Mouse (Mus musculus) brain, embryonic 14.5 days (tissue): ENCODE measurements around the gene Ccn1. TPM values are rescaled to one million over a fixed set of nuclear protein-coding genes. Genes with fewer than 3 reads are reported as not detected.

Experiments
- DNase-seq: peaks from one replicate; pipeline ENCODE4 v3.0.0-alpha.2; 2011; ENCODE audit warnings: low read depth
- CTCF ChIP-seq: fragments of 200-500 bp; IDR thresholded peaks from 2 replicates; pipeline ENCODE4 v1.5.1; 2012; ENCODE audit warnings: inconsistent platforms, mild to moderate bottlenecking, moderate library complexity, borderline replicate concordance; ENCODE audit not compliant: insufficient read depth, insufficient read length; ENCODE audit errors: extremely low read depth
- POLR2A ChIP-seq: fragments of 200-500 bp; IDR thresholded peaks from 2 replicates; pipeline ENCODE4 v1.6.1; 2012; ENCODE audit warnings: mild to moderate bottlenecking, inconsistent platforms, borderline replicate concordance; ENCODE audit not compliant: poor library complexity, insufficient read depth, insufficient read length, severe bottlenecking; ENCODE audit errors: extremely low read depth
- polyA plus RNA-seq: library from polyadenylated mRNA; depleted of rRNA; stranded (reverse); fragments of >200 nt; gene quantifications from 2 replicates; pipeline ENCODE4 v1.2.3, GENCODE M21; 2012; rRNA removed

The Ccn1 gene
- polyA plus RNA-seq, 1 experiment = 12.9 TPM

DNA sequence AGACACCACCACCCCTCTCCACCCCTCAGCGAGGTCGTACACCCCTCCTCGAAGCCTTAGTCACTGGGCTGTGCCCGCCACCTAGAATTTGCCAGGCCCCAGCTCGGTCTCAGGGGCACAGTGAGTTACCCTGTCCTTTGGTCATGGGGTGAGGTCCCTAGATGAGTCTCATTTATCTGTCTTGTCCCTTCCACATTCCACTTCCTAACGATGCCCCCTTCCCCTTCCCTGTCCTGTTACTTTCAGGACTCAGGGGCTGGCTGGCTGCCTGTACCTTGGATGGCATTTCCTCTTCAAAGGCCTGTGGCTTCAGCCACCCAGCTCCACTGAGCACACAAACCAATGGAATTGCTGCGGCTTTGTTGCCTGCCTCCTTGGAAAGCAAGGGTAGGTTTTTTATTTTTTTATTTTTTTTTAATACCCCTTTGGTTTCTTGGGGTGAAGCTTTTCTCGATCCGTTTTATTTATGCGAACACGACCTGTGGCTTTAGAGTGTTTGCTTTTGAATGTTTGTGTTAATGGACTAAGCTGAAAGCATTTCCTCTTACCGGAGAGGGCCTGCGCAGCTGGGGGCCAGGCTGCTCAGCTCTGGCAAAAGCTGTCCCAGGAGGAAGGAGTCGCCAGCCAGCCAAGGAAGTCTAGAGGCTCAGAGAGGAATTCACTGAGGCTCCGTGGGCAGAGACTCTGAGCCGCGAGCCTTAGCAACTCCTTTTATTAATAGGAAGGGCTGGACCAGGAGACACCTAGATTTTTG, 35.2 kb downstream of the Ccn1 start:
- no peak for TF ChIP-seq CTCF
- no peak for TF ChIP-seq POLR2A
- DNase-seq = peak; percentile 73

GRCm38 (mm10) chr3:145613234-145613633, 36.5 kb downstream of the Ccn1 start:
- DNase-seq = no peak

GRCm38 (mm10) chr3:145612662-145613061, 37.1 kb downstream of the Ccn1 start:
- DNase-seq = peak; percentile 70
- TF ChIP-seq POLR2A (no peak), CTCF (peak; percentile 80)

More at GRCm38 (mm10) chr3:145613234-145613633, 36.5 kb downstream of the Ccn1 start:
- no peak for TF ChIP-seq CTCF
- no peak for TF ChIP-seq POLR2A

DNA sequence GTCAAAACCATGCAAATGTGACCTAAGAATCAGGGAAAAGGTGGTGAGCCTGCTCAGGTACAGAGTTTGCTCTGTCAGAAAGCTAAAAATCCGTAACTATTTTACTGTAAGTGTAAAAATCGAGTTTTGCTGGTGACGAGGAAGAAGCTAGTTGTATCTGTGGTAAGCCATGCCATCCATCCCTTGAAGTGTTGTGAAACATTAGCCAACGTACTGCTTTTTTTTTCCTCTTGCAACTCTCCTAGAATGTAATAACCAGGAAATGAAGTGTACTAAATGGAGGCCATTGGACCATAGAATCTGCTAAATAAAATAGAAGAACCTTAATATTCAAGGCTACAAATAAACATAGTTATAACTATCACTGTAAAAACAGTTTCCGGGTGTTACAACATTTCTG, 41.5 kb downstream of the Ccn1 start:
- no peak for DNase-seq
- no peak for TF ChIP-seq CTCF
- no peak for TF ChIP-seq POLR2A

- no peak for DNase-seq
- no peak for TF ChIP-seq POLR2A
- no peak for TF ChIP-seq CTCF
Observed at GRCm38 (mm10) chr3:145605437-145606123, 44.2 kb downstream of the Ccn1 start.

- DNase-seq = peak; percentile 58
Observed at GRCm38 (mm10) chr3:145602410-145603206, 47.2 kb downstream of the Ccn1 start.

DNA sequence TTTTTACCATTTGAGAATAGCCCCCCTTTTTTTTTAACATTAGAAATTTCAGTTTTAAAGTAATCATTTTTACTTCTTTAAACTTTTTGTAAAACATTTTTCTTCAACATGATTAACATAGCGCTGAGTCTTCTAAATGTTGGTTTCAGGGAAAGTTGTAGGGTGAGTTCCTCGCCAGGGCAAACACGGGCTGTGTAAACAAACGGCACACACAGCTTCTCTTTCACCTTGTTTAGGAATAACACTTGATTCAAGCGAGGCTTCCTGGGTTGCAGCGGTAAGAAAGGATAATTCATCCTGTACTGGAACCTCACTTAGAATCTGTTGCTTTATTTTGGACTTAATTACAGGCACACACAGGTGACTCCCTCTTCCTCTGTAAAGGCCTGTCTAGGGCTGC, 48.4 kb downstream of the Ccn1 start:
- TF ChIP-seq POLR2A = no peak
- no peak for TF ChIP-seq CTCF

More at GRCm38 (mm10) chr3:145602410-145603206, 47.2 kb downstream of the Ccn1 start:
- TF ChIP-seq POLR2A (no peak), CTCF (no peak)

GRCm38 (mm10) chr3:145600801-145601200, 49.0 kb downstream of the Ccn1 start:
- DNase-seq = no peak
- TF ChIP-seq CTCF (no peak), POLR2A (no peak)

More for the DNA sequence above, 48.4 kb downstream of the Ccn1 start:
- DNase-seq = no peak

- TF ChIP-seq CTCF (no peak), POLR2A (no peak)
- no peak for DNase-seq
Observed at GRCm38 (mm10) chr3:145599059-145599458, 50.7 kb downstream of the Ccn1 start.

Other genes starting within 250 kb of the Ccn1 start
- 14.5 and 20.9 TPM in 2 replicates for gene Znhit6, start 73.8 kb downstream of the Ccn1 start, polyA plus RNA-seq
- gene Ddah1, start 108.7 kb upstream of the Ccn1 start, polyA plus RNA-seq = 81.7 and 89.4 TPM in 2 replicates